Mouse (Mus musculus) thymus, postnatal 25 days (tissue): ENCODE results near the gene Msantd4.
"Not testable (repeated sequence)": the region's sequence is repeated elsewhere in the genome, so short reads cannot be mapped to it uniquely, and the experiment has no call there.

Experiments
- DNase-seq: peaks from one replicate; pipeline ENCODE4 v3.0.0; 2022

Msantd4 gene

DNA sequence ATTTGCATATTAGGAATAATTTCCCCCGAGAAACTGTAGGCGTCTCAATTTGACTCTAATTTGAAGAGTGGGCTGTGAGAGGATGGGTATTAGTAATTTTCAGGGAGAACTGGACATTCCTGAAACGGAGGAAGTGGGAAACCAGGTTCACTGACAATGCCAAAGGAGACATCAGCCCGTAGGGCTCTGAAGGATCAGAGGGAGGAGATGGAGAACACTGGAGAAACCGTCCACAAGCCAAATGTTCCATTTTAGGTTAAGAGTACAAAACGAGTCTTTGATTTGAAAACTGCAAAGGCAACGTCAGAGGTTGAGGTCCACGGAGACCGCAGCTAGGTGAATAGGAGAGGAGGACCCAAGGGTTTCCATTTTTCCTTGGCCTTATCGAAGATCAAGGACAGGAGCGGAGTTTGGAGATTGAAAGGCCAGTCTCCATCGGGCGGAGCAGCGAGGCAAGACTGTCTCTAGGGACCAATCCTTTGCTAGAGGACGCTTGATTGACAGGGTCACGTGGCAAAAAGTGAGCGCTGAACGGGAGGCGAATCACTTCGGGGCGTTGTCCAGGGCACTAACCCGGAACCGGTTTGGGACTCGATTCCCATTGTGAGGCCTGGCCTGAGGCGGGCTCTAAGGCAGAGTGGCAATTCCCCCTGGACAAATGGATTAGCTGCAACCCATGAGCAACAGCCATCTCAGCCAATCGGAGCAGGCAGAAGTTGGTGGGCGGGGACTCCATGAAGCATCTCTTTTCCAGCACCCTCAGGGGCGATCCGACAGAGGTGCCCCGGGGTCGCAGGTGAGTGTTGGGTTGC, at the start of gene Msantd4:
Gene Msantd4 (plus strand): TSS at position 735 of the 812 bp plus-strand sequence.
- DNase-seq: peak; percentile 91

DNA sequence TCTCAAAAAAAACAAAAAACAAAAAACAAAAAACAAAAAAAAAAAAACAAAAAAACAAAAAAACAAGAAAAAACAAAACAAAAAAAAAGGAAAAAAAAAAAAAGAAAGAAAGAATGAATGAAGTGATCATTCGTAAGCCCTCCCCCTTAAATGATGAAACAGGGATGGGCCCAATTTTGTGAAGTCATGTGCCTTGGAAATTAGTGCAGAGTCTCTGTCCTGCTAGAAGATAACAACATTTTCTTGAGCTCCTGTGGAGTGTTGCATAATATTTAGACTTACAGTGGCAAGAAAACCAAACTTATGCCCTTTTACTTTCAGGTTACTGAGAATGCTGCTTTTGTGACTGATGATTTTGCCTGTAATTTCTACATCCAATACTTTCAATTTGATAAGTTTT, 23.2 kb upstream of the Msantd4 start:
- no peak for DNase-seq

DNA sequence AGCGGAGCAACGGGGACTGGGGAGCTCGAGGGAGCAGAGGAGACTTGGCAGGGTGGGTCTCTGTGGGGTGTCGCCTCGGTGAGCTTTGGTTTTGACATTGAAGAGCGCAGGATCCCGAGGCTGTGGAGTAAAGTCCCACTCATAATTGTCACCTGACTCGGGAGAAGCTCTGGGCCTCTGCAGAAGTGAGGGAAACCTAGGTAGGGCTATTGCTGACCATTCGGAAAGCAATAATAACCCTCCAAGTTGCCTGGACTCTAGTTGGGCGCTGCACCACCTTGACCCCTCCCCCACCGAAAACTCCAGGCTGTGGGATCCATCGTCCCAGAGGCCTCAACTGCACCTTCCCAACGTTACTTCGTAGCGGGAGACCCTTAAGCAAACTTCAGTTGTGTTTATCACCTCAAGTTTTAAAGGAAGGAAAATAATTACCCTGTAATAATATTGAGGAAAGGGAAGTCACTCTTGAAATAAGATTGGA, 318 bp downstream of the Msantd4 start:
- no peak for DNase-seq

DNA sequence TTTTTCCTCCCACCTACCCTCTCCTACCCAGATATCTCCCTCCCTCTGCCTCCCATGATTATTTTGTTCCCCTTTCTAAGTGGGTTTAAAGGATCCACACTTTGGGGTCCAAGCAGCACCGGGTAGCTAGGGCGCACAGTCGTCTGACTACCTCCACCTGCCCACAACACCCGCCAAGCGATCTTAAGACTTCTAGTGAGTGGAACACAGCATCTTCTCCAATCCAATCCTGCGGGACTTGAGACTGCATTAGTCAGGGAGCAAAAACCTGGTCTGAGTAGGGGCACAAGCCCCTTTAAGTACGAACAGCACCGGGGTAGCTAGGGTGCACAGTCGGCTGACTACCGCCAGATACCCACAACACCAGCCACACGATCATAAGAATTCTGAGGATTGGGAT, 24.4 kb downstream of the Msantd4 start:
- DNase-seq: not testable (repeated sequence)
